Mouse (Mus musculus) testis, adult 2 months (tissue): ENCODE measurements around the gene Zdhhc13. TPM values are rescaled to one million over a fixed set of nuclear protein-coding genes. Genes with fewer than 3 reads are reported as not detected.

Experiments used
- H3K27ac ChIP-seq: fragments of 200-500 bp; 2 replicates; pipeline ENCODE4 v1.5.1; 2012; ENCODE audit warnings: low read depth, low read length; ENCODE audit not compliant: control insufficient read depth, insufficient read depth
- H3K27me3 ChIP-seq: fragments of 200-500 bp; 2 replicates; pipeline ENCODE4 v1.6.1; 2012; ENCODE audit warnings: mild to moderate bottlenecking, low read length, moderate library complexity; ENCODE audit not compliant: control insufficient read depth, insufficient read depth
- H3K36me3 ChIP-seq: fragments of 200-500 bp; 2 replicates; pipeline ENCODE4 v1.6.1; 2012; ENCODE audit warnings: mild to moderate bottlenecking, low read length; ENCODE audit not compliant: control insufficient read depth, insufficient read depth
- H3K4me1 ChIP-seq: fragments of 200-500 bp; 2 replicates; pipeline ENCODE4 v1.6.1; 2012; ENCODE audit warnings: low read length; ENCODE audit not compliant: control insufficient read depth, insufficient read depth
- H3K4me3 ChIP-seq: fragments of 200-500 bp; 2 replicates; pipeline ENCODE4 v1.5.1; 2012; ENCODE audit warnings: low read depth, mild to moderate bottlenecking, low read length, moderate library complexity, mixed read lengths; ENCODE audit not compliant: control insufficient read depth
- CTCF ChIP-seq: fragments of 200-500 bp; IDR thresholded peaks from 2 replicates; pipeline ENCODE4 v1.5.1; 2012; ENCODE audit warnings: low read depth, mild to moderate bottlenecking, inconsistent platforms, low read length, moderate library complexity; ENCODE audit not compliant: control insufficient read depth, insufficient read depth, insufficient replicate concordance
- POLR2A ChIP-seq: fragments of 200-500 bp; IDR thresholded peaks from 2 replicates; pipeline ENCODE4 v1.6.1; 2012; ENCODE audit warnings: low read depth, mild to moderate bottlenecking, inconsistent platforms, low read length, moderate library complexity; ENCODE audit not compliant: control insufficient read depth
- polyA plus RNA-seq: library from polyadenylated mRNA; depleted of rRNA; stranded (reverse); fragments of >200 nt; gene quantifications from 2 replicates; pipeline ENCODE4 v1.2.3, GENCODE M21; 2012

Zdhhc13 gene
- polyA plus RNA-seq, 1 experiment: 12.4 TPM

- Histone ChIP-seq H3K4me1 (no peaks in the 10 kb centered on the region), H3K4me3 (no peak overlapping the region), H3K27me3 (no peaks in the 10 kb centered on the region), H3K36me3 (peaks cover 3% of the 10 kb centered on the region), H3K27ac (no peak overlapping the region)
- no peak for TF ChIP-seq POLR2A
- TF ChIP-seq CTCF: no peak
Measured at GRCm38 (mm10) chr7:48821654-48822053, 32.9 kb downstream of the Zdhhc13 start.

DNA sequence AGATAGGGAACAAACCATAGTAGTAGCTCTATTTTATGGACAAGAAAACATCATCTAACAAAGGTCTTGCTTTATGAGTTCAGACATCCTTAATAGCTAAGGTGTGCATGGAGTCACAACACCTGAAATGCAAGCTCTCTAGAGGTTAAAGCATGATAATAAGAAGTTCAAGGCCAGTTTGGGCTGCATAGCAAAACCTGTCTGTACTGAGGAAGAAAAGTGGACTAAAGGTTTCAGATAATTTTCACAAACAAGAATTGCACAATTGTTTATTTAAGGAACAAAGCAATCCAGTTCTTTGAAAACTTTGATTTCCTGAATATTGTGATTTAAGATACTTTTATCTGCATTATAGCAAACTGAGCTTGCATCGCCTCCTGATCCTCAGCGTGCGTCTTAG lies 34.8 kb downstream of the Zdhhc13 start:
- Histone ChIP-seq H3K4me1 (no peaks in the 10 kb centered on the region), H3K27me3 (no peaks in the 10 kb centered on the region), H3K36me3 (peaks cover 3% of the 10 kb centered on the region), H3K4me3 (no peak overlapping the region), H3K27ac (no peak overlapping the region)
- no peak for TF ChIP-seq POLR2A
- TF ChIP-seq CTCF: no peak

DNA sequence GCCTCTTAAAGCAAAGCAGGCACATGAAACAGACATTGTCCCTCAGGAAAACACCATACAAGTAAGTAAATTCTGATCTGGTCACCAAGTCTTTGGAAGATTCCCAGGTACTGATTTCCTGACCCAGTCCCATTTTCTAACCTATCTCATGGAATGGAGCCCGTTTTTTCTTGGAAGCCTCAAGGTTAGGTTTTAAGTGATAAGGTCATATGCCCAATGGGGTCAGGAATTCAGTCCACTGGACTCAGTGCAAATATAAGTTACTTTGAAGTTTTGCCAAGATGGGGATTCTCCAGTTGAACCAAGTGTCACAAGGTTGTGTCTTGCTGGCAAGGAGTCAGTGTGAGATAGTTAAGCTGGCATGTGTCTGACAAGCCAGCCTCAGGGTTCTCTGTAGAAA lies 35.9 kb downstream of the Zdhhc13 start:
- no peaks in the 10 kb centered on the region for H3K27me3 ChIP-seq
- peaks cover 3% of the 10 kb centered on the region for H3K36me3 ChIP-seq

DNA sequence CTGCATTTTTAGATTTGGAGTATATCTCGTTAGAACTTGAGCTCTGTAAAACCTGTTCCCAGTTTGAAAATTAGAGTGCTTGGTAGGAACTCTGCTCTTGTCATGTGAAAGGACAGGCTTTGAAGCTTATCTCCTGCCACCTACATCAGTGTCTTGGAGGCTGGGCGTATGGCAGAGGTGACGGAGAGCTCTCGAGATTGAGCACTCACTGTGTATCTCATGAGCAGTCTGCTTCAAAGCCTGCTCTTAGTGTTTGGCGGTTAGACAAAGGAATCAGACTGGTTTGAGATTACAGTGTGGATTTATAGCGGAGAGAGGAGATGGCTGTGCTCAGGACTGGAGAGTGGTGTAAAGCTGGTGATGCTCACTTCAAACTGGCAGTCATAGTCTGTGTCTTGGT lies 36.4 kb downstream of the Zdhhc13 start:
- peaks cover 3% of the 10 kb centered on the region for H3K36me3 ChIP-seq
- no peaks in the 10 kb centered on the region for H3K27me3 ChIP-seq

More for the DNA sequence above, 35.9 kb downstream of the Zdhhc13 start:
- H3K4me3 ChIP-seq: no peak overlapping the region
- no peak for TF ChIP-seq POLR2A
- no peak for TF ChIP-seq CTCF
- no peak overlapping the region for H3K27ac ChIP-seq
- no peaks in the 10 kb centered on the region for H3K4me1 ChIP-seq

DNA sequence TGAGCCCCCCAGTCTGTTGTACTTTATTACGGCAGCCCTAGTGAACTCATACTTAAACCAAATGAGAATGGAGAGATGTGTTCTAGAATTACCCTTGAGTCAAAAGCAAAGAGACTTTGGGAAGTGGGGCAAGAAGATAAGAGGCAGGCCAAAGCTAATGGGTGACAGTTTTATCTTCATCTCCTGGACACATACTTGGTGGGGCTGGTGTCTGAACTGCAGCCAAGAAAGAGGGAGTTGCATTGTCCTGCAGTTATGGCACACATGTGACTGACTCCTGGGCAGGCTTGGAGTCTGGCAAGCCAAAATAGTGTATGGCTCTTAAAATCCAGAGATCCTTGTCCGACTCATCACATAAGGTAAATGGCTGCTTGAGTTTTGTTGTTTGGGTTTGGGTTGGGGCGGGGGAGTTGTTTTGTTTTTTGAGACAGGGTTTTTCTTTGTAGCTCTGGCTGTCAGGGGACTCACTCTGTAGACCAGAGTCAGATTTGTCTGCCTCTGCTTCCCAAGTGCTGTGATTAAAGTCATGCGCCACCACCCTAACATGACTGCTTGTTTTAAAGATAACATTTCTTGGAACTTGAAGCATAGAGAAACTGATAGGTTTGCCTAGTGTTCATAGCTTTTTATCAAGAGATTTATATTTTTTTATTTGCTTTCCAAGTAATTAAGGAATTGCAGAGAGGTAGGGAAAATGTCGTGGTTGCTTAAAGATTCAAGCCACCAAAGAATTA lies 40.5 kb downstream of the Zdhhc13 start:
- no peak for TF ChIP-seq POLR2A
- TF ChIP-seq CTCF: no peak

More for the DNA sequence above, 36.4 kb downstream of the Zdhhc13 start:
- H3K27ac ChIP-seq: no peak overlapping the region
- TF ChIP-seq POLR2A (no peak), CTCF (no peak)
- no peaks in the 10 kb centered on the region for H3K4me1 ChIP-seq
- H3K4me3 ChIP-seq: no peak overlapping the region

DNA sequence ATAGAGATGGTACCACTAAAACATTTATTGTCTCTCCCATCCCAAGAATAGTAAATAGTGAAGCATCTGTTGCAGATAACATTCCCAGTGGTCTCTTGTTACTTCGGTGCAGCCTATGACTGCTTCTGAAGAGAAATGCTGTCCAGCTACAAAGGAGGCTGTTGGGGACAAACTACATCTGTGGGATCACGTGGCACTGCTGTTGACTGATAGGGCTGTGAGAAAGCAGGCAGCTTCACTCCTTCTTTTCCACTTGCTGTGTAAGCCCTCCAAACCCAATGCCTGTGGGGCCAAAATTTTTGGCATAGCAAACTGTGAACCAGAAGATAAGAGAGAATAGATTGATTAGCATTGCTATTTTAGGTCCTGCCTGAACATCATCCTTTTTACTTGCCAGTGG lies 41.6 kb downstream of the Zdhhc13 start:
- H3K4me3 ChIP-seq: no peak overlapping the region
- H3K27me3 ChIP-seq: no peaks in the 10 kb centered on the region
- H3K4me1 ChIP-seq: no peaks in the 10 kb centered on the region
- no peak overlapping the region for H3K27ac ChIP-seq
- TF ChIP-seq POLR2A (no peak), CTCF (no peak)
- no peaks in the 10 kb centered on the region for H3K36me3 ChIP-seq

More for the DNA sequence above, 40.5 kb downstream of the Zdhhc13 start:
- Histone ChIP-seq H3K4me1 (no peaks in the 10 kb centered on the region), H3K27ac (no peak overlapping the region), H3K27me3 (no peaks in the 10 kb centered on the region), H3K36me3 (peaks cover 2% of the 10 kb centered on the region), H3K4me3 (no peak overlapping the region)

DNA sequence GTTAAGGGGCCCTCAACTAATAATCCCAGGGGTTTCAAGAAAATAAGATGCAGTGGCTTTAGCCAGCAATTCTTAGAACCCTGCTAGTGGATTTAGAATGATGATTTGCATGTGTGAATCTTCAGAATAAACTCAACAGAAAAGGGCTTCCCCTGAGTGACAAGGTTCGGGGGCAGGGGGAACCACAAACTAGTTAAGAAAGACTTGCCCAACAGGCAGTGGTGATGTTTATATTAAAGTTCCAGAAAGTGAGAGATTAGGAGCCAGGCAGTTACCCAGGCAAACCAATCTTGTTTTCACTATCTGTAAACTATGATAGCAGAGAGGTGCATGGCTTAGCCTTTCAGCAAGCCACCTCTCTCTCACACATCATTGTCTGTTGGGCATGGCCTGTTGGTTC lies 43.9 kb downstream of the Zdhhc13 start:
- no peaks in the 10 kb centered on the region for H3K36me3 ChIP-seq
- H3K27me3 ChIP-seq: no peaks in the 10 kb centered on the region
- H3K27ac ChIP-seq: no peak overlapping the region
- no peak overlapping the region for H3K4me3 ChIP-seq
- TF ChIP-seq CTCF: no peak
- TF ChIP-seq POLR2A: no peak
- no peaks in the 10 kb centered on the region for H3K4me1 ChIP-seq

- Histone ChIP-seq H3K4me1 (no peaks in the 10 kb centered on the region), H3K4me3 (no peak overlapping the region), H3K27me3 (no peaks in the 10 kb centered on the region), H3K27ac (no peak overlapping the region), H3K36me3 (no peaks in the 10 kb centered on the region)
- TF ChIP-seq CTCF: no peak
- TF ChIP-seq POLR2A: no peak
Measured at GRCm38 (mm10) chr7:48834371-48834970, 45.7 kb downstream of the Zdhhc13 start.
